Mouse (Mus musculus) hindbrain, embryonic 15.5 days (tissue): ENCODE data around the gene Bsph2. TPM values are rescaled to one million over a fixed set of nuclear protein-coding genes. Genes with fewer than 3 reads are reported as not detected.

Source experiments
- ATAC-seq: fragments of 200-750 bp; cut with Nextera tagmentation; 2 replicates; pipeline ENCODE4 v1.8.0; 2017; ENCODE audit warnings: low read depth, moderate number of reproducible peaks, moderate TSS enrichment; ENCODE audit not compliant: low FRiP score
- H3K27ac ChIP-seq: fragments of 300-500 bp; sonication (generic); replicated peaks from 2 replicates; pipeline ENCODE4 v1.5.1; 2015; ENCODE audit warnings: mild to moderate bottlenecking, inconsistent platforms
- H3K27me3 ChIP-seq: fragments of 300-500 bp; sonication (generic); 2 replicates; pipeline ENCODE4 v1.6.1; 2015; ENCODE audit warnings: control low read depth, inconsistent platforms
- H3K36me3 ChIP-seq: fragments of 300-500 bp; sonication (generic); 2 replicates; pipeline ENCODE4 v1.6.1; 2015; ENCODE audit warnings: control low read depth, inconsistent platforms
- H3K4me1 ChIP-seq: fragments of 300-500 bp; sonication (generic); replicated peaks from 2 replicates; pipeline ENCODE4 v1.6.1; 2015; ENCODE audit warnings: control low read depth, inconsistent platforms
- H3K4me2 ChIP-seq: fragments of 300-500 bp; sonication (generic); 2 replicates; pipeline ENCODE4 v1.6.1; 2015; ENCODE audit warnings: moderate library complexity, mild to moderate bottlenecking, inconsistent platforms
- H3K4me3 ChIP-seq: fragments of 300-500 bp; sonication (generic); 2 replicates; pipeline ENCODE4 v1.5.1; 2015; ENCODE audit warnings: mild to moderate bottlenecking, inconsistent platforms
- H3K9ac ChIP-seq: fragments of 300-500 bp; sonication (generic); 2 replicates; pipeline ENCODE4 v1.6.1; 2015; ENCODE audit warnings: inconsistent platforms
- H3K9me3 ChIP-seq: fragments of 300-500 bp; sonication (generic); 2 replicates; pipeline ENCODE4 v1.6.1; 2016; ENCODE audit warnings: control low read depth, inconsistent platforms
- WGBS: fragments of 180-500 bp; shearing (Covaris S2); methylation state at CpG from one replicate; pipeline ENCODE4 v1.1.7; 2015; 5-methylcytosine and 5-hydroxymethylcytosine counted together
- polyA plus RNA-seq: library from polyadenylated mRNA; unstranded; fragments of >200 nt; fragmentation: Nextera tagmentation; extraction: Ambion mirVana; gene quantifications from 2 replicates; pipeline ENCODE4 v1.2.1, GENCODE M21; 2015

Bsph2 gene
- not detected in 2 replicates for polyA plus RNA-seq

GRCm38 (mm10) chr7:13570967-13571366 is at the start of gene Bsph2:
Gene Bsph2 (minus strand): TSS chr7:13571067.
- Histone ChIP-seq H3K4me1 (no peaks in the 10 kb centered on the region), H3K36me3 (no peaks in the 10 kb centered on the region), H3K27ac (no peak within 1 kb of the TSS), H3K27me3 (no peaks in the 10 kb centered on the region), H3K9ac (no peak within 1 kb of the TSS), H3K4me3 (no peak within 1 kb of the TSS), H3K4me2 (no peak within 1 kb of the TSS), H3K9me3 (peaks cover 17% of the 10 kb centered on the region; the same call in 1 of the 2 replicates)
- ATAC-seq, result no peak

GRCm38 (mm10) chr7:13511539-13511938 is 59.3 kb downstream of the Bsph2 start:
- Histone ChIP-seq H3K4me3 (no peak overlapping the region), H3K27me3 (no peaks in the 10 kb centered on the region), H3K27ac (no peak overlapping the region), H3K4me1 (no peaks in the 10 kb centered on the region), H3K9ac (no peak overlapping the region), H3K4me2 (no peak overlapping the region), H3K9me3 (peaks cover 16% of the 10 kb centered on the region), H3K36me3 (no peaks in the 10 kb centered on the region)
- no peak for ATAC-seq
- WGBS, result 78% methylated on average over 1 of the region's 1 CpGs

Other genes with a start within 250 kb of the Bsph2 start
- gene Pla2g4c, start 246.4 kb downstream of the Bsph2 start, polyA plus RNA-seq, result 0.48 and 0.64 TPM in 2 replicates
- gene Cabp5, start 172.9 kb downstream of the Bsph2 start, polyA plus RNA-seq, result 0.09 TPM in 2 replicates
- gene Bsph1, start 120.2 kb downstream of the Bsph2 start, polyA plus RNA-seq, result not detected in 2 replicates
- not detected in 2 replicates for gene Sult2a5, start 52.9 kb upstream of the Bsph2 start, polyA plus RNA-seq
- gene Sult2a2, start 162.4 kb upstream of the Bsph2 start, polyA plus RNA-seq, result not detected in 2 replicates